Mouse (Mus musculus) bone marrow macrophage, adult 2 months (primary cell): Measurements from ENCODE around the gene Samd4b.

Source experiments
- CTCF ChIP-seq: IDR thresholded peaks from 2 replicates; pipeline ENCODE4 v1.5.1; 2012; ENCODE audit warnings: low read depth, mild to moderate bottlenecking, low read length, moderate library complexity
- POLR2A ChIP-seq: IDR thresholded peaks from 2 replicates; pipeline ENCODE4 v1.6.1; 2012; ENCODE audit warnings: mild to moderate bottlenecking, low read depth, low read length, borderline replicate concordance

- TF ChIP-seq POLR2A (no peak), CTCF (no peak)
These were observed 196.0 kb downstream of the Samd4b start for GRCm38 (mm10) chr7:28401942-28402341.
